Mouse (Mus musculus) limb, embryonic 13.5 days (tissue): ENCODE data around the gene Ormdl2. TPM values are rescaled to one million over a fixed set of nuclear protein-coding genes. Genes with fewer than 3 reads are reported as not detected.
"Not testable (repeated sequence)": the region's sequence is repeated elsewhere in the genome, so short reads cannot be mapped to it uniquely, and the experiment has no call there.

Source experiments
- ATAC-seq: fragments of 200-750 bp; cut with Nextera tagmentation; 2 replicates; pipeline ENCODE4 v1.8.0; 2017; ENCODE audit warnings: low read depth, moderate number of reproducible peaks, moderate TSS enrichment; ENCODE audit not compliant: low FRiP score
- H3K27ac ChIP-seq: fragments of 300-500 bp; sonication (generic); 2 replicates; pipeline ENCODE4 v1.5.1; 2015; ENCODE audit warnings: inconsistent platforms, mild to moderate bottlenecking, moderate library complexity
- H3K27me3 ChIP-seq: fragments of 300-500 bp; sonication (generic); 2 replicates; pipeline ENCODE4 v1.6.1; 2015; ENCODE audit warnings: mild to moderate bottlenecking, inconsistent platforms
- H3K36me3 ChIP-seq: fragments of 300-500 bp; sonication (generic); 2 replicates; pipeline ENCODE4 v1.6.1; 2015; ENCODE audit warnings: inconsistent platforms, mild to moderate bottlenecking, moderate library complexity
- H3K4me1 ChIP-seq: fragments of 300-500 bp; sonication (generic); 2 replicates; pipeline ENCODE4 v1.6.1; 2015; ENCODE audit warnings: inconsistent platforms
- H3K4me2 ChIP-seq: fragments of 300-500 bp; sonication (generic); replicated peaks from 2 replicates; pipeline ENCODE4 v1.6.1; 2015; ENCODE audit warnings: inconsistent platforms, mild to moderate bottlenecking, moderate library complexity
- H3K4me3 ChIP-seq: fragments of 300-500 bp; sonication (generic); 2 replicates; pipeline ENCODE4 v1.5.1; 2015; ENCODE audit warnings: moderate library complexity, mild to moderate bottlenecking, inconsistent platforms
- H3K9ac ChIP-seq: fragments of 300-500 bp; sonication (generic); 2 replicates; pipeline ENCODE4 v1.6.1; 2015; ENCODE audit warnings: mild to moderate bottlenecking, inconsistent platforms
- H3K9me3 ChIP-seq: fragments of 300-500 bp; sonication (generic); 2 replicates; pipeline ENCODE4 v1.6.1; 2016; ENCODE audit warnings: inconsistent platforms
- WGBS: fragments of 180-500 bp; shearing (Covaris S2); methylation state at CpG from one replicate; pipeline ENCODE4 v1.1.7; 2015; 5-methylcytosine and 5-hydroxymethylcytosine counted together
- polyA plus RNA-seq: library from polyadenylated mRNA; unstranded; fragments of >200 nt; fragmentation: Nextera tagmentation; extraction: Ambion mirVana; gene quantifications from 2 replicates; pipeline ENCODE4 v1.2.1, GENCODE M21; 2015

Gene Ormdl2
- polyA plus RNA-seq, 1 experiment from 2014 or later = 30.2 TPM

DNA sequence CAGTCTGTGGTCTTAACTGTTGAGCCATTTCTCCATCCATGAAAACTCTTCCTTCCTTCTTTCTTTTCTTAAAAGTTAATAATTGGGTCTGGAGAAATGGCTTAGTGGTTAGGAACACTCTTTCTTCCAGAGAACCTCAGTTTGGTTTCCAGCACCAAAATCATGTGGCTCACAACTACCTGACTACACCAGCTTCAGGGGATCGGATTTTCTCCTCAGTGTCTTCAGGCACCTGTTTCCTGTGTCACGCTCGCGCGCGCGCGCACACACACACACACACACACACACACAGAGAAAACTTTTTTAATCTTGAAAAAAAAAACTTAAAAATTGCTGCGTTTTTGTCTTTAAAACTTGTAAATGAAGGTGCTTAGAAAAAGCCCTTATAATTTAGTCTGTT, 2.4 kb upstream of the Ormdl2 start:
- 91% methylated on average over 9 of the region's 9 CpGs for WGBS
- H3K9me3 ChIP-seq = no peaks in the 10 kb centered on the region
- peaks cover 33% of the 10 kb centered on the region for H3K36me3 ChIP-seq
- H3K9ac ChIP-seq = no peak overlapping the region
- H3K27me3 ChIP-seq = no peaks in the 10 kb centered on the region
- ATAC-seq = no peak
- H3K4me2 ChIP-seq = no peak overlapping the region
- H3K27ac ChIP-seq = no peak overlapping the region
- peaks cover 16% of the 10 kb centered on the region for H3K4me1 ChIP-seq
- H3K4me3 ChIP-seq = no peak overlapping the region

DNA sequence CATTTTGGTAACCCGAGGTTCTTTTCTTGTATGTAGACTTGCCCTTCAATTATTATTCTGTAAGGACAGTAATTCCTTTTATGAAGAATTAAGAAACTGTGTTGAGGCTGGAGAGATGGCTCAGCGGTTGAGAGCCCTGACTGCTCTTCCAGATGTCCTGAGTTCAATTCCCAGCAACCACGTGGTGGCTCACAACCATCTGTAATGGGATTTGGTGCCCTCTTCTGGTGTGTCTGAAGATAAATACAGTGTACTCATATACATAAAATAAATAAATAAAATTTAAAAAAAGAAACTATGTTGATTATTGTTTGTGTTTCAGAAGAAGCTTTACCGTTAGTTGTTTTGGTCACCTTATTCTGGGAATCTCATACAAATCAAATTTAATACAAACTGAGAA, 1.6 kb upstream of the Ormdl2 start:
- peak overlapping the region; percentile 87; the same call in 1 of the 2 replicates for H3K9ac ChIP-seq
- peak overlapping the region; percentile 85 for H3K4me2 ChIP-seq
- peaks cover 16% of the 10 kb centered on the region for H3K4me1 ChIP-seq
- H3K36me3 ChIP-seq = peaks cover 39% of the 10 kb centered on the region
- H3K27ac ChIP-seq, H3K27me3 ChIP-seq, H3K9me3 ChIP-seq, ATAC-seq: not testable (repeated sequence)
- 81% methylated on average over 4 of the region's 4 CpGs for WGBS
- peak overlapping the region; percentile 89 for H3K4me3 ChIP-seq

DNA sequence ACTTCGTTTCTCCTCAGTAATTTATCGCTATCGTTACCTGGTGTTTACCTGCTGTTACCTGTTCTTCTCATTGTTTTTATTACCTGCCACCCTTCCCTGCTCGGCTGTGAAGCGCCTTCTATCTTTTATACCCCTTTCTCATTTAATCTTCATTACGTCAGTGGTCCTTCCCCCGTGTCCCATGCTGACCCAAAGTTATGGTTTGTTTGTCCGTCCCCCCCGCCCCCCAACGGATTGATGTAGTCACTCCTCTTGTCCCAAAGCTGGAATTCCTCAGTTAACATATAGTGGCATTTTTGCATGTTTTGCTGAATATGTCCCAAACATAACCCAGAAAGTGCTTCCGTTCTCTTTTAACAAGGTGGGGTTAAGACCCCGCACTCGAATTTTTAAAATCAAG, 690 bp upstream of the Ormdl2 start:
- no peaks in the 10 kb centered on the region for H3K9me3 ChIP-seq
- H3K4me1 ChIP-seq = peaks cover 16% of the 10 kb centered on the region
- no peaks in the 10 kb centered on the region for H3K27me3 ChIP-seq
- peak overlapping the region; percentile 85 for H3K4me2 ChIP-seq
- H3K4me3 ChIP-seq = peak overlapping the region; percentile 89
- H3K36me3 ChIP-seq = peaks cover 39% of the 10 kb centered on the region
- no peak for ATAC-seq
- H3K27ac ChIP-seq = peak overlapping the region; percentile 65; the same call in 1 of the 2 replicates
- H3K9ac ChIP-seq = peak overlapping the region; percentile 87
- 4% methylated on average over 13 of the region's 13 CpGs for whole genome bisulfite sequencing

DNA sequence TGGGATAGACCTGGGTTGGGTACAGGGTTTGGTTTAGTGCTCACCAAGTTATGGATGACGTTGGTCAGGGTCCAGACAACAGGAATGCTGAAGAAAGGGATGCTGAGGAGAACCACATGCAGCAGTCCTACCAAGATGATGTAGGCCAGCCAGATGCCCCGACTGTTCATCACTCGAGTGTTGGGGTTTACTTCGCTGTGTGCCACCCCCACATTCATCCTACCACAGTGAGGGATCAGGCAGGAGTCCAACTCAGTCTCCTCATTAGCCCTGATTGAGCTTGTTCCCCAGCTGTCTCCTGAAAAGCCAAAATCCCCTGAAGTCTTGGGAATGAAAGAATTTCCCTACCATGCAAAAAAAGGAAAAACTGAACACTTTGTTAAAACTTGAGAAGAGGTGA, 1.2 kb downstream of the Ormdl2 start:
- no peak overlapping the region for H3K4me3 ChIP-seq

DNA sequence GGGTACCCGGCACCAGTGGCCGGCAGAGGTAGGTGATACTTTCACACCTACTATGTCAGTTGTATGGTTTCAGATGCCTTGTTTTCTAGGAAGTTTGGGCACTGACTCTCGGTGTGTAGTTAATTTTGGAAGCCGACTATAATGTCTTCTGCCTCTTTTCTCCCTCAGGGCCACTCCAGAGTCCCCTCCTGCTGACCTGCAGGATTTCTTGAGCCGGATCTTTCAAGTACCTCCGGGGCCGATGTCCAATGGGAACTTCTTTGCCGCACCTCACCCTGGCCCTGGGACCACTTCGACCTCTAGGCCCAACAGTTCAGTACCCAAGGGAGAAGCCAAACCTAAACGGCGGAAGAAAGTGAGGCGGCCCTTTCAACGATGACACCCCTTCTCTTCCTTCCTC, 4.4 kb downstream of the Ormdl2 start, which contains the start of gene Sarnp:
TSS of gene Sarnp (plus strand) at position 301 of the 400 bp plus-strand sequence.
- no peak for ATAC-seq
- peaks cover 66% of the 10 kb centered on the region for H3K36me3 ChIP-seq
- 89% methylated on average over 13 of the region's 13 CpGs for WGBS

More for the DNA sequence above, 1.2 kb downstream of the Ormdl2 start:
- Histone ChIP-seq H3K36me3 (peaks cover 50% of the 10 kb centered on the region), H3K4me2 (peak overlapping the region; percentile 64; the same call in 1 of the 2 replicates), H3K27me3 (no peaks in the 10 kb centered on the region), H3K27ac (no peak overlapping the region), H3K9ac (no peak overlapping the region), H3K9me3 (no peaks in the 10 kb centered on the region), H3K4me1 (peaks cover 16% of the 10 kb centered on the region)
- 86% methylated on average over 4 of the region's 4 CpGs for WGBS
- no peak for ATAC-seq

DNA sequence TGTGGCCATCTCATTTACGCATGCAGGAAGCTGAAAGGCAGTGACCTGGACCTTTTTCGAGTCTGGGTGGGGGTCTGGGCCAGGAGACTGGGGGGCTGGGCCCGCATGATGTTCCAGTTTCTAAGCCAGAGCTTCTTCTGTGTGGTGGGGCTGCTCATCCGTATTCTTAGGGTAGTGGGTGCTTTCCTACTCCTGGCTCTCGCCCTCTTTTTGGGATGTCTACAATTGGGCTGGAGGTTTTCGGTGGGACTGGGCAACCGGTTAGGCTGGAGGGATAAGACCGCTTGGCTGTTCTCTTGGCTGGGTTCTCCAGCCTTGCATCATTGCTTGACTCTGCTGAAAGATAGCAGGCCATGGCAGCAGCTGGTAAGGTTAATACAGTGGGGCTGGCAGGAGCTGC, 14.4 kb downstream of the Ormdl2 start:
- Histone ChIP-seq H3K4me1 (peaks cover 53% of the 10 kb centered on the region), H3K4me3 (peak overlapping the region; percentile 76), H3K9ac (peak overlapping the region; percentile 60), H3K27me3 (no peaks in the 10 kb centered on the region), H3K4me2 (peak overlapping the region; percentile 78), H3K36me3 (peaks cover 41% of the 10 kb centered on the region), H3K27ac (no peak overlapping the region), H3K9me3 (no peaks in the 10 kb centered on the region)
- ATAC-seq = no peak
- 95% methylated on average over 8 of the region's 8 CpGs for WGBS

More for the DNA sequence above, 4.4 kb downstream of the Ormdl2 start, which contains the start of gene Sarnp:
- H3K27me3 ChIP-seq = no peaks in the 10 kb centered on the region
- peaks cover 7% of the 10 kb centered on the region; the same call in 1 of the 2 replicates for H3K4me1 ChIP-seq
- H3K4me3 ChIP-seq = no peak within 1 kb of the TSS
- H3K27ac ChIP-seq = no peak within 1 kb of the TSS
- H3K4me2 ChIP-seq = no peak within 1 kb of the TSS
- H3K9me3 ChIP-seq = no peaks in the 10 kb centered on the region
- H3K9ac ChIP-seq = no peak within 1 kb of the TSS; the same call in 1 of the 2 replicates

DNA sequence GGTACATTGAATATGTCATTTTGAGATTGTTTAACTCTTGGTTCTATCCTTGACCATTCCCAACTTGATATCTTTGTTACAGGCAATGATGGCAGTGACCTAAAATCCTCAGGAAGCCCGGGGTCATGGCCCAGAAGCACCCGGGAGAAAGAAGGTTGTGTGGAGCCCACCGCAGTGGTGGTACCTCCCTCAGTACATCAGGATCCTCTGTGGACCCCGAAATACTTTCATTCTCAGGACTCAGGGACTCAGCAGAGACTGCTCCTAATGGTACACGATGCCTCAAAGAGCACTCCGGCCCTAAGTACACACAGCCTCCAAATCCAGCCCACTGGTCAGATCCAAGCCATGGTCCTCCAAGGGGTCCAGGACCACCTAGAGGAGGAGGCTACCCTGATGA, 15.4 kb downstream of the Ormdl2 start:
- H3K27me3 ChIP-seq = no peaks in the 10 kb centered on the region
- WGBS = 55% methylated on average over 6 of the region's 6 CpGs
- no peak for ATAC-seq
- peaks cover 50% of the 10 kb centered on the region for H3K36me3 ChIP-seq
- H3K9me3 ChIP-seq = no peaks in the 10 kb centered on the region
- peak overlapping the region; percentile 99 for H3K27ac ChIP-seq
- peak overlapping the region; percentile 76 for H3K4me3 ChIP-seq
- H3K9ac ChIP-seq = peak overlapping the region; percentile 60
- peak overlapping the region; percentile 78 for H3K4me2 ChIP-seq
- peaks cover 55% of the 10 kb centered on the region for H3K4me1 ChIP-seq

DNA sequence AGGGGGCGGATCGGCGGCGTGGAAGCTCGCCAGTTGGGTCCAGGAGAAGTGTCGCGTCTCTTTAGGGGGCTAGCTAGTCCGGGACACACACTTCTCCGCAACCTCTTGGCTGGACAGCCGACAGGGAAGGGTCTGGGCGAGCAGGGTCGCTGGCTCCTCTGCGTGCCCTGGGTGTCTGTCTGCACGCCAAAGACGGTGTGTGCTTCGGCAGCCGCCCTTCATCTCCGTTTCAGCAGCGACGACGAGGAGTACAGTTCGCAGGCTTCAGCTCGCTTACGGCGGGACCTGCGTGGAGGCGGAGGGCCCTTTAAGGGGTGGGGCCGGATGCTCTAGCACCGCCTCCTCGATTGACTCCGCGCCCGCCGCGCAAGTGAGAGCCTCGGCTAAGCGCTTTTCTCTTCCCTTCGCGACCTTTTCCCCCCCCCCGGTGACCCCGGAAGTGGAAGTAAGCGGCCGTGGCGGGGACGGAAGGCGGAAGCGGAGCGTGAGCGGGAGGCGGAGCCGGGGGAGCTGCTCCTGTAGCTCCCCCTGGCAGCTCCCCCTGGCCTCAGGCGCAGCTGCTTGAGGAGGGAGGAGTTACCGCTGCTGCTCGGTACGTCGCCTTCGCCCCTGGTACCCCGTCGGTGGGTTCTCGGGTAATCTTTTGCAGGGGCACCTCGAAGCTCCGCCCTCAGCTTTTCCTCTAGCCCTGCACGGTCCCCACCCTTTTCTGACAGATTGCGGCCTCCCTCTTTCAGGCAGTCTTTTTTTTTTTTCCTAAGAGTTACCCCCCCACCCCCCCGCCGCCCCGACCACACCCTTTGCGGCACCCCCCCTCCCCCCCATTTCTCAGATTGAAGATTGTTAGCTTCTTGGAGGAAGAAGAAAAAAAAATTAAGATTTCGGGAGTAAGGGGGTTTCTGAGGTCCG, 16.1 kb downstream of the Ormdl2 start:
- peak; percentile 94 for ATAC-seq
- Histone ChIP-seq H3K9me3 (no peaks in the 10 kb centered on the region), H3K36me3 (peaks cover 54% of the 10 kb centered on the region), H3K4me2 (peak overlapping the region; percentile 78), H3K27ac (peak overlapping the region; percentile 99), H3K4me3 (peak overlapping the region; percentile 76), H3K4me1 (peaks cover 55% of the 10 kb centered on the region), H3K9ac (peak overlapping the region; percentile 90), H3K27me3 (no peaks in the 10 kb centered on the region)
- under 1% methylated on average over 68 of the region's 70 CpGs for WGBS

DNA sequence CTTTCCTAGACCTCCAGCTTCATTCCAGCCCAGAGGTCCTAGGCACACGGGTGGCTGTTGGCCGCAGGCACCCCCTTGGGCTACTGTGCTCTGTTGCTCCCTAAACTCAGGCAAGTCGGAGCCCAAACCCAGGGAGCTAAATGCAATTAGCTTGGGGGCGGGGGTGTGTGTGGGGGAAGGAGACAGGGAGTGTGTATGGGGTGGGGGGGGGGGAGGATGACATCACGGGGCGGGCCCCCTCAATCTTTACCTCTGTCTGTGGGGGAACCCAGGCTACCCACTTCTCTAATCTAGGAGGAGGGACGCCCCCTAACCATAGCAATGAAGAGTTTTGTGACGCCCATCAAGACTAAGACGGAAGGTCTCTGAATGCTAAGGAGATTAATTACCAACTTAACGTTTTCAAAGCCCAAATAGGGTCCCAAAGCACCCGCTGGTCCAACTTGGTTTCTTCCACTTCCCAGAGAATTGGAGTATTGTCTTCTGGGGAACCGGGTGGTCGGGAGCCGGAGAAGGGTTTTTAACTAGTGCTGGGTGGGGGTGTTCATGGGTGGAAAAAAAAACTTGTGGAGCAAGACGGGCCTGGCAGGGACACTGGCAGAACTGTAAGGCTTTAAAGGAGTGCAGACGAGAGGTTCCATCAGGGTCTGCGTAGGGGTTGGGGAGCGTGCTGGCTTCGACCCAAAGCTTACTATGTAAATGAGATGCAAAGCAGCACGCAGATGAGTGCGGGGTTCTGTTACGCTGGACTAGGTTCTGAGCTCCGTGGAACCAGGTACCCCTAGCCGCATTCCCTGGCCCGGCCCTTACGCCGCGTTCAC, 17.0 kb downstream of the Ormdl2 start, which contains the start of gene Tmem198b:
TSS of gene Tmem198b (minus strand) at position 100 of the 821 bp plus-strand sequence.
- peak within 1 kb of the TSS; percentile 99 for H3K27ac ChIP-seq
- H3K36me3 ChIP-seq = peaks cover 54% of the 10 kb centered on the region
- peak within 1 kb of the TSS; percentile 90 for H3K9ac ChIP-seq
- H3K4me3 ChIP-seq = peak within 1 kb of the TSS; percentile 76
- H3K27me3 ChIP-seq = no peaks in the 10 kb centered on the region
- ATAC-seq = peak; percentile 55
- WGBS = under 1% methylated on average over 28 of the region's 28 CpGs
- no peaks in the 10 kb centered on the region for H3K9me3 ChIP-seq
- H3K4me1 ChIP-seq = peaks cover 53% of the 10 kb centered on the region
- peak within 1 kb of the TSS; percentile 78 for H3K4me2 ChIP-seq

DNA sequence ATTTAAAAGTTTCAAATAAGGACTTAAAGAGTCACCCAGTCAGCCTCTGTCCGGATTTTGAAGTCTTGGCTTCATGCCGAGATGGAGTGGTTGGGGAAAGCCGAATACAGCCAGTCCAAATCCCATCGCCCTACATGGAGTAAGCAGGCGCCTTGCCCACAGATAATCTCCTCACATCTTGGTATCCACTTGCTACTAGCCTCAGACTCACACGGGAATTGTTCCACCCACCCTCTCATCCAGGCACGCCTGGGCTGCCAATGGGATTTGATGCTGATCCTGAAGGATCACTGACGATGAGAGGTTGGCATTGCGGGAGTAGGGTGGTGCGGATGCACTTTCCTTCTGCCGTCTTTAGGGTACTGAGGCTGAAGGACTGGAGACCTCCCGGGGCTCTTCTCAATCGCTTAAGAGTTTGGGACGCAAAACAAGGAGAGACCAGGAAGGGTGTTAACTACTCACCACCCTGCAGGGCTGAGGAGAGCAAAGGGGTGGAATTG, 17.6 kb downstream of the Ormdl2 start, which contains the start of gene Dnajc14:
TSS of gene Dnajc14 (plus strand) at position 292 of the 500 bp plus-strand sequence.
- Histone ChIP-seq H3K9ac (peak within 1 kb of the TSS; percentile 90), H3K27me3 (no peaks in the 10 kb centered on the region), H3K4me3 (peak within 1 kb of the TSS; percentile 76), H3K36me3 (peaks cover 57% of the 10 kb centered on the region), H3K4me1 (peaks cover 46% of the 10 kb centered on the region), H3K9me3 (no peaks in the 10 kb centered on the region), H3K27ac (peak within 1 kb of the TSS; percentile 99), H3K4me2 (peak within 1 kb of the TSS; percentile 78)
- under 1% methylated on average over 14 of the region's 14 CpGs for WGBS
- no peak for ATAC-seq

DNA sequence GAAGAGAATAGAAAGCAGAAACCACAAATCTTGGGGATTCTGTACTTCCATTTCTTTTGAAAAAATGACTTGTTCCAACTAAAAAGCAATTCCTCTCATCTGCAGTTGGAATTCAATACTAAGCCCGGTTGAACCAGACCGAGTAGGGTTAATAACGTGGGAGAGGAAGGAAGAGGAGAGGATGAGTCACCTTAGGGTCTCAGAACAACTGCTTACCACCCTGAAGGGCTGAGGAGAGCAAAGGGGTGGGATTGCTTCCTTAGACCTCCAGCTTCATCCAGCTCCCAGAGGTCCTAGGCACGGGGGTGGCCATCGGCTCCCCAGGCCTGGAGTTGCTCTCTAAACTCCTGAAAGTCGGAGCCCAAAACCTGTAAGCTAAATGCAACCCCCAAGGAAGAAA, 18.1 kb downstream of the Ormdl2 start:
- H3K9me3 ChIP-seq = no peaks in the 10 kb centered on the region
- peaks cover 41% of the 10 kb centered on the region for H3K4me1 ChIP-seq
- peak overlapping the region; percentile 76 for H3K4me3 ChIP-seq
- H3K4me2 ChIP-seq = peak overlapping the region; percentile 78
- whole genome bisulfite sequencing = 10% methylated on average over 6 of the region's 6 CpGs
- no peak for ATAC-seq
- peak overlapping the region; percentile 99 for H3K27ac ChIP-seq
- H3K9ac ChIP-seq = peak overlapping the region; percentile 90
- H3K27me3 ChIP-seq = no peaks in the 10 kb centered on the region
- H3K36me3 ChIP-seq = peaks cover 57% of the 10 kb centered on the region
